Mouse (Mus musculus): ENCODE data around the gene Sdhaf1. TPM values are rescaled to one million over a fixed set of nuclear protein-coding genes. Genes with fewer than 3 reads are reported as not detected.

Sdhaf1 gene
- polyA plus RNA-seq, 1 experiment from 2014 or later, result 22.1 TPM

DNA sequence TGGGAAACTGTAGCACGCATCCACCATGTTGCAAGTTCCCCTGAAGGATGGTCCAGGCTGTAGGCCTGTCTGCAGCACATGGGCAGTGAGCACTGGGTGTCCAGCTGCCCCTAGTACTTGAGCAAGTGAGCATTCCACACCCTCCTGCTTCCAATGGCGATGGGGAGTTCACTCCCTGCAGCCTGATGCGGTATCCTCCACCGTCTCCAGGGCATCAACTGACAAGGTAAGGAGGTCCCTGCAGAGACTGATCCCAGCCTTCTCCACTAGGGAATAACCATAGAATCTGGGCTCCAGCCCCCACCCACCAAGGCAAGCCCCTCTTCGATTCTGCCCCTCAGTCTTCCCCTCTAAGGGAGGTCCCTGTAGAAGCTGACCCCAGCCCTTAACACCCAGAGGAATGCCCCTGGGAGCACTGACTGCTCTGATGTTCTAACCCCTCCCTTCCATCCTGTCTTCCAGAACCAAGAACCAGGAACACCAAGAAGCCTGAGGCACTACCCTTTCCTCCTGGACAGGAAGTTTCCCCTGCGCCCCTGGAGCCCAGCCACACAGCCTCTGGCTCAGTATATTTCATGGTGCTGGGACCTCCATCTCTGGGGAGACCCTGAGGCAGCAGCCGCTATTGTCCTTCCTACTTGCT is 34.5 kb downstream of the Sdhaf1 start:
- Histone ChIP-seq H3K27me3 (no peaks in the 10 kb centered on the region), H3K9ac (replicated peaks) (no peak overlapping the region), H3K4me3 (no peak overlapping the region), H3K4me1 (peaks cover 26% of the 10 kb centered on the region), H3K4me2 (replicated peaks) (no peak overlapping the region), H3K9me3 (no peaks in the 10 kb centered on the region), H3K27ac (replicated peaks) (no peak overlapping the region), H3K36me3 (no peaks in the 10 kb centered on the region)
- ATAC-seq (replicated peaks), result no peak
- WGBS, result 76% methylated on average over 7 of the region's 7 CpGs

DNA sequence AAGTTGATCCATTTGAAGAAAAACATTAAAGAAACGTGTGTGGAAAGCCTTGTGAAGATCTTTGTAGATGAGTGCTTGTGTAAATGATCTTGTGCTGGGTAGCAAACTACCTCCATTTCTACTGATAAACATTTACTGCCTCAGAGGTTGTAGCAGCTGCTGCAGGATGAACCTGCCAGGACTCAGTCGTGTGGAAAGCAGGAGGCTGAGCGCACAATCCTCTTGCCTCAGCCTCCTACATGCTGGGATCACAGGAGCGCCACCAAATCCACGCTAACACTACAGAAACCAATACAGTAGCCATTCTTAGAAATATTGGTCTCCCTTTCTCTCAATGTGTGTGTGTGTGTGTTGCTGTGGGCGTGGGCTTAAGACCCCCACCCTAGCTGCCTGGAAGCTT is 35.6 kb downstream of the Sdhaf1 start:
- no peak overlapping the region for H3K4me3 ChIP-seq
- H3K4me2 ChIP-seq (replicated peaks), result no peak overlapping the region
- ATAC-seq (replicated peaks), result no peak
- no peak overlapping the region for H3K9ac ChIP-seq (replicated peaks)
- WGBS, result 72% methylated on average over 6 of the region's 6 CpGs
- no peak overlapping the region for H3K27ac ChIP-seq (replicated peaks)
- no peaks in the 10 kb centered on the region for H3K9me3 ChIP-seq
- H3K36me3 ChIP-seq, result no peaks in the 10 kb centered on the region
- H3K4me1 ChIP-seq, result peaks cover 17% of the 10 kb centered on the region
- no peaks in the 10 kb centered on the region for H3K27me3 ChIP-seq

DNA sequence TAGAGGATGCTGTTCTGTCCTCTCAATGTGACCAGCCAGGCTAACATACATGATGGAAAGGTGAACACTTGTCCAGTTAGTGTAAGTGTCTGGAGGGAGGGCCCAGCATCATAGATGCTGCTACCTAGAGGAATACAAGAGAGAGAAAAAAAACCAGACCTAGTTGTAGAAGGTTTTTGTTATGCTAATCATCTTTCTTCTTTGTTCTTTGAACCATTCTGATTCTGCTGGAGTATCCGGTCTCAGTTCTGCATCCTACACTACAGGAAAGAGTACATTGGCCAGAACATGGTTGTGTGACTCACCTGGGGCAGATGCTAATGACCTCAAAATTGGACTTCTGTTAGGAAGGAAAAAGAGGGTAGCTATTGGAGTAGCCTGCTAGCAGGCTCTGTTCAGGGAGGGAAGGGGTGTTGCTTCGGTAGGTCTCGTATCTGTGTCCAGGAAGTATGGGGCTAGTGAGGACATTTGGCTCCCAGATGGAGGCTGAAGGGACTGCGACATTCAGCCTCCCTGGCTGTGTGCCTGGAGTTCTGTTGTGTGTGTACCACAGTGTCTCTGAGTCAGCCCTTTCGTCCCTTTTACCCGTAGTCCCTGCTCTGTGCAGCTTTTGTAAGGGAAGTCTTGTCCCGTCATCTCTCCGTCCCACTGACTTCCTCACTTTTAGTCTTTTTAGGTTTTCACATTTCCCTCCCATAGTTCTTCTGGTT is 36.8 kb downstream of the Sdhaf1 start:
- no peaks in the 10 kb centered on the region for H3K36me3 ChIP-seq
- no peak for ATAC-seq (replicated peaks)
- no peak overlapping the region for H3K4me2 ChIP-seq (replicated peaks)
- H3K9me3 ChIP-seq, result no peaks in the 10 kb centered on the region
- H3K4me3 ChIP-seq, result no peak overlapping the region
- peaks cover 7% of the 10 kb centered on the region for H3K4me1 ChIP-seq
- no peak overlapping the region for H3K9ac ChIP-seq (replicated peaks)
- no peaks in the 10 kb centered on the region for H3K27me3 ChIP-seq
- H3K27ac ChIP-seq (replicated peaks), result no peak overlapping the region
- 56% methylated on average over 8 of the region's 8 CpGs for WGBS

DNA sequence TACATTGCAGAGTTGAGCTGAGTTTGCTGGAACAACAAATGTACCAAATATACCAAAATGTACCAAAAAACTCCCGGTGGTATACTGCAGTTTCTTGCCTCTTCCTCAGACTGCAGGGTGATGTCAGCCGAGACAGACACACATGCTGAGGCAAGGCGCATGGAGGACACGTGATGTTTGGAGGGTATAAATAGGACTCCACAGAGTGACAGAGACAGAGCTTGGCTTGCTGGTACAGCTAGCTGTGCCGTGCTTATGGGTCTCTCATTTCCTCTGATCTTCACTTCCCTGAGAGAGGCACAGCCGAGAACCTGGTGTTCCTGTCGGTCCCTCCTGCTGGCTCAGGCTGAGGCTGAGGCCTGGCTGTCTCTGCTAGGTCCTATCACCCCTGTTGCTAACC is 41.0 kb downstream of the Sdhaf1 start:
- no peak overlapping the region for H3K4me3 ChIP-seq
- H3K4me2 ChIP-seq (replicated peaks), result no peak overlapping the region
- H3K36me3 ChIP-seq, result no peaks in the 10 kb centered on the region
- H3K27me3 ChIP-seq, result no peaks in the 10 kb centered on the region
- H3K9me3 ChIP-seq, result no peaks in the 10 kb centered on the region
- no peak overlapping the region for H3K27ac ChIP-seq (replicated peaks)
- H3K4me1 ChIP-seq, result peaks cover 18% of the 10 kb centered on the region
- H3K9ac ChIP-seq (replicated peaks), result no peak overlapping the region
- 83% methylated on average over 7 of the region's 7 CpGs for WGBS
- no peak for ATAC-seq (replicated peaks)

DNA sequence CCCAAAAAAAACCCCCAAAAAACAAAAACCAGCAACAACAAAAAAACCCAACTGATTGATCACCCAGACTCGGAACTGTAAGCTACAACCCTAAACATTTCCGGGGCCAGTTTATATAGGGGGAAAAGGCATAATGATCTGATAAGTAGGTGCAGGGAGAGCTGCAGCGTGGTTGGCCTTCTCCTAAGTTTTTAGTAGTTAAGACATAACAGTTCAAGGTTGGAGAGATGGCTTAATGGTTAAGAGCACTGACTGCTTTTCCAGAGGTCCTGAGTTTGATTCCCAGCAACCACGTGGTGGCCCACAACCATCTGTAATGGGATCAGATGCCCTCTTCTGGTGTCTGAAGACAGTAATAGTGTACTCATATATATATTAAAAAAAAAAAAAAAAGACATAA is 42.2 kb downstream of the Sdhaf1 start:
- no peak overlapping the region; the same call in 1 of the 2 replicates for H3K27ac ChIP-seq (replicated peaks)
- peak overlapping the region; percentile 71; the same call in 1 of the 2 replicates for H3K4me3 ChIP-seq
- H3K4me1 ChIP-seq, result peaks cover 18% of the 10 kb centered on the region
- H3K4me2 ChIP-seq (replicated peaks), result peak overlapping the region; percentile 81; the same call in 1 of the 2 replicates
- no peak for ATAC-seq (replicated peaks)
- no peaks in the 10 kb centered on the region for H3K27me3 ChIP-seq
- no peak overlapping the region for H3K9ac ChIP-seq (replicated peaks)
- WGBS, result 77% methylated on average over 4 of the region's 4 CpGs
- H3K36me3 ChIP-seq, result no peaks in the 10 kb centered on the region
- no peaks in the 10 kb centered on the region for H3K9me3 ChIP-seq

DNA sequence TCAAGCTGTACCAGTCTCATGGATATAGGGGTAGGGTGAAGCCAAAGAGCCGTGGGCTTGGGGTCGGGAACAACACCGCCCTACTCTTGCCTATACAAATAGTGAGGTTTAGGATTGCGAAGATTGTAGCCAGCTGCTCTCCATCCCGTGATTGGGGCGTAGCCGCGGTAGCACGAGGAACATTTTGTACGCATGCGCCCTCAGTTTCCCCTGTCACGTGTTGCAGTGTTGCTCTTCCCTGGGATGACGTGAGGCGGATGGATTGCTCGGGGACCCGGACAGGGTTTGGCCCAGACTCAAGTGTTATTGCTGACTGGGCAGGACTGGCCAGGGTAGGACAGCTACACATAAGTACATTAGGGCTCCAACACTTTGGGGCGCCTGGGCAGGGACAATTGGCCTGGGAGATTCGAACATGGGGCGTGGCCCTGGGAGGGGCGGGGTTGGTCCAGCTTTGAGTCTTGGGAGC is 43.0 kb downstream of the Sdhaf1 start:
- H3K36me3 ChIP-seq, result no peaks in the 10 kb centered on the region
- H3K9me3 ChIP-seq, result no peaks in the 10 kb centered on the region
- H3K27me3 ChIP-seq, result no peaks in the 10 kb centered on the region
- peak overlapping the region; percentile 81 for H3K4me2 ChIP-seq (replicated peaks)
- H3K9ac ChIP-seq (replicated peaks), result peak overlapping the region; percentile 70
- peak overlapping the region; percentile 71 for H3K4me3 ChIP-seq
- H3K4me1 ChIP-seq, result peaks cover 18% of the 10 kb centered on the region
- peak overlapping the region; percentile 99 for H3K27ac ChIP-seq (replicated peaks)
- WGBS, result 1% methylated on average over 20 of the region's 20 CpGs
- ATAC-seq (replicated peaks), result peak; percentile 81

DNA sequence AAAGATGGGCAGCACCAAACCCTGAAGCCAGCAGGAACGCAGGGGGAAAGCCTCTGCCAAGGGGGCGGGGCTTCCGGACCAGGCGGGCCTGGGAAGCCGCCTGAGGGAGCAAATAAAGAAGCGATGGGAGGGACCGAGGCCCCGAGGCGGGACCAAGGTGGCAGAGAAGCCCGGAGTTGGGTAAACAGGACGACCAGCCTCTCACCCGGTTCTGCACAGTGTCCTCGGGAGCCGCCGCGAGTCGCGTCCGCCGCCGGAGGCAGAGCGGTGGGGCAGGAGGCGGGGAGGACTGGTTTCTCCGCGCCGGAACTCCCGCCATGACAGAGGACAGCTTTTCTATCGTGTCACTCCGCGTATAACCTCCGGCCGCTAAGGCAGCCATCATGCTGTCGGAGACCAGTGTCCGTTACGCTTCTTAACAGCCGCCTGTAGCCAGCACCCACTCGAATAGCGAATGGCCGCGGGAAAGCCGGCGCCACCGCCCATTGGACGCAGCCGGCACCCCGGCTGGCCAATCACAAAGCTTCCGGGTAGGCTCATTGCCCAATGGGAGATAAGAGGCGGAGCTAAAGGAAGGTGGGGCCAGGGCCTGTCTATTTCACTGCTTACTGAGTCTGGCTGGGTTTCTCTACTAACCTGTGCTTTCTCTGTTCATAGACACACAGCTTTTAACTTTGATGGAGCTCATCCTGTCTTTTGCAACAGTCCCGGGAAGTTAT is 43.6 kb downstream of the Sdhaf1 start, which contains the start of the genes Thap8 and Wdr62:
Gene Thap8, plus strand, starts transcription at position 144 of the 719 bp plus-strand sequence.
Gene Wdr62, minus strand, starts transcription at position 469 of the 719 bp plus-strand sequence.
- peak within 1 kb of the TSS; percentile 99 for H3K27ac ChIP-seq (replicated peaks)
- ATAC-seq (replicated peaks), result peak; percentile 96
- whole genome bisulfite sequencing, result under 1% methylated on average over 49 of the region's 49 CpGs
- no peaks in the 10 kb centered on the region for H3K9me3 ChIP-seq
- peaks cover 18% of the 10 kb centered on the region for H3K4me1 ChIP-seq
- peak within 1 kb of the TSS; percentile 71 for H3K4me3 ChIP-seq
- no peaks in the 10 kb centered on the region for H3K36me3 ChIP-seq
- peak within 1 kb of the TSS; percentile 70 for H3K9ac ChIP-seq (replicated peaks)
- H3K27me3 ChIP-seq, result no peaks in the 10 kb centered on the region
- peak within 1 kb of the TSS; percentile 81 for H3K4me2 ChIP-seq (replicated peaks)

DNA sequence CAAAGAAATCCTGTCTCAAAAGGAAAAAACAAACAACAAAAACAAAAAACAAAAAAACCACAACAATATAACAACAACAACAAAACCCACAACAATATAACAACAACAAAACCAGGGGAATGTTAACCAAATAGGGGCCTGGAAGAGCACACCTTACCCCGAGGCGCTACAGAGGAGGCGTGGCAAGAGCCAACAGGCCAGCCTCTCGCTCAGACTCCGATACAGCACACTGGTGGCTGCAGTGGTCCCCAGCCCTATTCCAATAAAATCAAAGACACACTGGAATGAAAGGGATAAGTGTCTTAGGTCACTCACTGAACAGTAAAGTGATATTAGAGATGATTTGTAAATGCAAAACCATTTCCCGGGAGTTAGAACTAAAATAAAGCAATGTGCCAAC is 44.2 kb downstream of the Sdhaf1 start:
- Histone ChIP-seq H3K9ac (replicated peaks) (peak overlapping the region; percentile 45), H3K27me3 (no peaks in the 10 kb centered on the region), H3K27ac (replicated peaks) (no peak overlapping the region), H3K4me3 (peak overlapping the region; percentile 71), H3K36me3 (no peaks in the 10 kb centered on the region), H3K9me3 (no peaks in the 10 kb centered on the region), H3K4me1 (peaks cover 18% of the 10 kb centered on the region), H3K4me2 (replicated peaks) (peak overlapping the region; percentile 81)
- WGBS, result under 1% methylated on average over 6 of the region's 6 CpGs
- no peak for ATAC-seq (replicated peaks)

DNA sequence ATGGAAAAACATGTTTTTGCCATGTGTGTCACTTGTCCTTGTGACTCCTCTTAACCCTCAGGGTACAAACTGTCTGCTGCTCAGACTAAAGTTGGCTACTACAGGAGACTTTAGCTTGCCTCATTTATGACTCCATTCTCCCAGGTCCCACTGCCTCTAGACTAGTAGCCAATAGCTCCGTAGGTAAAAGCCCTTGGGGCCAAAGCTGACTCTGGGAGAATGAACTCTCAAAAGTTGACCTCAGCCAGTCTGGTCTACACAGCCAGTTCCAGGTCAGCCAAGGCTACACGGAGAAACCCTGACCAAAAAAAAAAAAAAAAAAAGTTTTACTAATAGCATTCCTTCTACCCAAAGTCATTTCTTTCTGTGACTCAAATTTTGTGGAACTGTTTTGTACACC is 44.8 kb downstream of the Sdhaf1 start:
- no peaks in the 10 kb centered on the region for H3K9me3 ChIP-seq
- no peak overlapping the region for H3K9ac ChIP-seq (replicated peaks)
- no peak overlapping the region for H3K27ac ChIP-seq (replicated peaks)
- peaks cover 18% of the 10 kb centered on the region for H3K4me1 ChIP-seq
- H3K27me3 ChIP-seq, result no peaks in the 10 kb centered on the region
- WGBS, result 61% methylated on average over 2 of the region's 2 CpGs
- H3K4me2 ChIP-seq (replicated peaks), result peak overlapping the region; percentile 81
- no peaks in the 10 kb centered on the region for H3K36me3 ChIP-seq
- no peak for ATAC-seq (replicated peaks)
- no peak overlapping the region for H3K4me3 ChIP-seq

DNA sequence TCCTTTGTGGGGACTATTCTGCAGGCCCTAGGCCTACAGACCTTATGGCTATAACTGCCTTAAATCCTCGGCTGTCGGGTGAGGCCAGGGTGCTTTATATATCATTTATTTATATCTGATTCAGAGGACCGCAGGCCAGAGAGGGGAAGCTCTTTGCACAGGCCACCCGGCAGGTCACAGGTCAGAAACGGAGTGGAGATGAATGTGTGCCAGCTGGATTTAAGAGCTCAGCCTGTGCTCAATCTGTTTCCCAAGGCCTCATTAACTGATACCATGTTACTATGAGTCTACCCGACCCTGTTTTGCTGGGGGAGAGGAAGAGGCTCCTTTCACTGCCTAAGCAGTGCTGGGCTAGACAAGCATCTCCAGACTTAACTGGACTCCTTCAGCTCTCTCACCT is 49.3 kb downstream of the Sdhaf1 start:
- no peaks in the 10 kb centered on the region for H3K36me3 ChIP-seq
- no peak overlapping the region for H3K4me3 ChIP-seq
- no peak overlapping the region for H3K4me2 ChIP-seq (replicated peaks)
- H3K9ac ChIP-seq (replicated peaks), result no peak overlapping the region
- H3K27me3 ChIP-seq, result no peaks in the 10 kb centered on the region
- H3K27ac ChIP-seq (replicated peaks), result no peak overlapping the region
- H3K9me3 ChIP-seq, result no peaks in the 10 kb centered on the region
- 89% methylated on average over 6 of the region's 6 CpGs for WGBS
- ATAC-seq (replicated peaks), result no peak
- H3K4me1 ChIP-seq, result peaks cover 7% of the 10 kb centered on the region
